Mouse (Mus musculus): ENCODE data around the gene Ubn2.

DNA sequence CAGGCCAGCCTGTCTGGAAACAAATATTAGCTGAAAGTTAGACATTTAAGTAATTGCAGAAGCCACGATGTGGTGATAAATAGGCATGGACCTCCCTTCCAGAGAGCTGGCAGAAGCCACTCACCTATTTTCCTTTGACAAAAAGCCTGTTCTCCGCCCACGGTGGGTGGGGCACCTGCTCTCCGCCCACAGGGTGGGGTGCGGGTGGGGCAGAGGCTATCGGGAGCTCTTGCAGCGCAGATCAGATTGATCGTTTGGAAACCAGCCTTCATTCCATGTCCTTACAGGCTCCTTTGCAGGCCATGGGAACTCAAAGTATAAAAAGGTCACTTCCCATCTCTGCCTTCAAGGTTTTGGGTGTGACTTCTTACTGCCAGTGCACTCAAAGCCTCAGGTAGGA lies 90.1 kb downstream of the Ubn2 start:
- TF ChIP-seq CTCF (IDR thresholded peaks at IDR 0.05; ENCODE audit: borderline replicate concordance, insufficient read depth, low read depth, low read length) (no peak), POLR2A (IDR thresholded peaks at IDR 0.05; ENCODE audit: borderline replicate concordance, insufficient read depth, low read length) (no peak)

All from cerebellum, adult 2 months (tissue).